Mouse (Mus musculus) bone marrow macrophage, adult 2 months (primary cell): ENCODE measurements around the gene Btn2a2.

Experiments
- CTCF ChIP-seq: IDR thresholded peaks from 2 replicates; pipeline ENCODE4 v1.5.1; 2012; ENCODE audit warnings: low read depth, mild to moderate bottlenecking, low read length, moderate library complexity
- POLR2A ChIP-seq: IDR thresholded peaks from 2 replicates; pipeline ENCODE4 v1.6.1; 2012; ENCODE audit warnings: mild to moderate bottlenecking, low read depth, low read length, borderline replicate concordance

- TF ChIP-seq CTCF: no peak
- no peak for TF ChIP-seq POLR2A
Measured at GRCm38 (mm10) chr13:23518885-23519284, 30.2 kb upstream of the Btn2a2 start.
